Mouse (Mus musculus) neural tube, embryonic 11.5 days (tissue): ENCODE measurements around the gene Dennd1b. TPM values are rescaled to one million over a fixed set of nuclear protein-coding genes. Genes with fewer than 3 reads are reported as not detected.

Experiments used
- ATAC-seq: fragments of 200-750 bp; cut with Nextera tagmentation; 2 replicates; pipeline ENCODE4 v1.8.0; 2017; ENCODE audit warnings: moderate number of reproducible peaks, mild to moderate bottlenecking, moderate TSS enrichment, moderate library complexity; ENCODE audit not compliant: insufficient read depth, low FRiP score, low TSS enrichment
- DNase-seq: peaks from one replicate; pipeline ENCODE4 v3.0.0-alpha.2; 2015; ENCODE audit warnings: low spot score
- H3K27ac ChIP-seq: fragments of 300-500 bp; sonication (generic); 2 replicates; pipeline ENCODE4 v1.5.1; 2014; ENCODE audit warnings: low read depth, mild to moderate bottlenecking, low read length
- H3K27me3 ChIP-seq: fragments of 300-500 bp; sonication (generic); 2 replicates; pipeline ENCODE4 v1.6.1; 2014; ENCODE audit warnings: mild to moderate bottlenecking, low read length, mixed read lengths; ENCODE audit not compliant: control insufficient read depth, insufficient read depth
- H3K36me3 ChIP-seq: fragments of 300-500 bp; sonication (generic); 2 replicates; pipeline ENCODE4 v1.6.1; 2014; ENCODE audit warnings: mild to moderate bottlenecking, low read length, moderate library complexity, mixed read lengths; ENCODE audit not compliant: control insufficient read depth, insufficient read depth
- H3K4me1 ChIP-seq: fragments of 300-500 bp; sonication (generic); 2 replicates; pipeline ENCODE4 v1.6.1; 2014; ENCODE audit warnings: low read length, mixed read lengths; ENCODE audit not compliant: control insufficient read depth, insufficient read depth
- H3K4me2 ChIP-seq: fragments of 300-500 bp; sonication (generic); 2 replicates; pipeline ENCODE4 v1.6.1; 2014; ENCODE audit warnings: low read depth, mild to moderate bottlenecking, moderate library complexity
- H3K4me3 ChIP-seq: fragments of 300-500 bp; sonication (generic); 2 replicates; pipeline ENCODE4 v1.5.1; 2014; ENCODE audit warnings: low read depth, low read length
- H3K9ac ChIP-seq: fragments of 300-500 bp; sonication (generic); 2 replicates; pipeline ENCODE4 v1.6.1; 2014; ENCODE audit warnings: mild to moderate bottlenecking, low read length
- H3K9me3 ChIP-seq: fragments of 300-500 bp; sonication (generic); 2 replicates; pipeline ENCODE4 v1.6.1; 2016; ENCODE audit warnings: low read length; ENCODE audit not compliant: control insufficient read depth
- WGBS: fragments of 180-500 bp; shearing (Covaris S2); extraction: QIAGEN DNeasy Blood & Tissue Kit; methylation state at CpG from one replicate; pipeline ENCODE4 v1.1.7; 2014; 5-methylcytosine and 5-hydroxymethylcytosine counted together
- polyA plus RNA-seq: library from polyadenylated mRNA; unstranded; fragments of >200 nt; fragmentation: Nextera tagmentation; extraction: Ambion mirVana; gene quantifications from 2 replicates; pipeline ENCODE4 v1.2.1, GENCODE M21; 2014

Gene Dennd1b
- polyA plus RNA-seq, 1 experiment from 2014 or later: 10.6 TPM

GRCm38 (mm10) chr1:139091701-139092100 lies 128.5 kb downstream of the Dennd1b start:
- 90% methylated on average over 6 of the region's 6 CpGs for WGBS
- H3K9ac ChIP-seq: no peak overlapping the region
- H3K4me1 ChIP-seq: no peaks in the 10 kb centered on the region
- no peak for DNase-seq
- H3K4me2 ChIP-seq: no peak overlapping the region
- H3K9me3 ChIP-seq: no peaks in the 10 kb centered on the region
- no peak for ATAC-seq
- no peak overlapping the region for H3K27ac ChIP-seq
- H3K36me3 ChIP-seq: no peaks in the 10 kb centered on the region
- H3K27me3 ChIP-seq: no peaks in the 10 kb centered on the region
- no peak overlapping the region for H3K4me3 ChIP-seq

- 85% methylated on average over 10 of the region's 10 CpGs for WGBS
- no peaks in the 10 kb centered on the region for H3K27me3 ChIP-seq
- no peak overlapping the region for H3K4me3 ChIP-seq
- DNase-seq: no peak
- no peak overlapping the region for H3K9ac ChIP-seq
- H3K4me2 ChIP-seq: no peak overlapping the region
- no peak overlapping the region for H3K27ac ChIP-seq
- H3K36me3 ChIP-seq: no peaks in the 10 kb centered on the region
- no peak for ATAC-seq
- no peaks in the 10 kb centered on the region for H3K9me3 ChIP-seq
- no peaks in the 10 kb centered on the region for H3K4me1 ChIP-seq
Observed at GRCm38 (mm10) chr1:139092144-139092543, 128.9 kb downstream of the Dennd1b start.

- DNase-seq (no peak), ATAC-seq (no peak)
- WGBS: 56% methylated on average over 4 of the region's 4 CpGs
Observed at GRCm38 (mm10) chr1:139092722-139093121, 129.5 kb downstream of the Dennd1b start.

GRCm38 (mm10) chr1:139096369-139096768 lies 133.1 kb downstream of the Dennd1b start:
- no peaks in the 10 kb centered on the region for H3K9me3 ChIP-seq
- no peaks in the 10 kb centered on the region for H3K36me3 ChIP-seq
- no peaks in the 10 kb centered on the region for H3K4me1 ChIP-seq
- no peak for DNase-seq
- no peak overlapping the region for H3K27ac ChIP-seq
- WGBS: 91% methylated on average over 6 of the region's 6 CpGs
- H3K9ac ChIP-seq: no peak overlapping the region
- H3K4me3 ChIP-seq: no peak overlapping the region
- no peak for ATAC-seq
- no peaks in the 10 kb centered on the region for H3K27me3 ChIP-seq
- H3K4me2 ChIP-seq: no peak overlapping the region

More at GRCm38 (mm10) chr1:139092722-139093121, 129.5 kb downstream of the Dennd1b start:
- Histone ChIP-seq H3K4me1 (no peaks in the 10 kb centered on the region), H3K9ac (no peak overlapping the region), H3K27me3 (no peaks in the 10 kb centered on the region), H3K4me3 (no peak overlapping the region), H3K27ac (no peak overlapping the region), H3K36me3 (no peaks in the 10 kb centered on the region), H3K4me2 (no peak overlapping the region), H3K9me3 (no peaks in the 10 kb centered on the region)

GRCm38 (mm10) chr1:139098088-139098487 lies 134.9 kb downstream of the Dennd1b start:
- Histone ChIP-seq H3K9me3 (no peaks in the 10 kb centered on the region), H3K27ac (no peak overlapping the region), H3K4me3 (no peak overlapping the region), H3K27me3 (no peaks in the 10 kb centered on the region), H3K36me3 (no peaks in the 10 kb centered on the region), H3K4me2 (no peak overlapping the region), H3K4me1 (no peaks in the 10 kb centered on the region), H3K9ac (no peak overlapping the region)
- WGBS: 77% methylated on average over 4 of the region's 4 CpGs
- no peak for DNase-seq
- ATAC-seq: no peak

- Histone ChIP-seq H3K9ac (no peak overlapping the region), H3K36me3 (no peaks in the 10 kb centered on the region), H3K4me3 (no peak overlapping the region), H3K27me3 (no peaks in the 10 kb centered on the region), H3K9me3 (no peaks in the 10 kb centered on the region), H3K4me2 (no peak overlapping the region), H3K27ac (no peak overlapping the region), H3K4me1 (no peaks in the 10 kb centered on the region)
- ATAC-seq (no peak), DNase-seq (no peak)
- WGBS: 87% methylated on average over 9 of the region's 9 CpGs
Observed at GRCm38 (mm10) chr1:139101725-139102124, 138.5 kb downstream of the Dennd1b start.

GRCm38 (mm10) chr1:139108251-139108650 lies 145.0 kb downstream of the Dennd1b start:
- Histone ChIP-seq H3K4me1 (no peaks in the 10 kb centered on the region), H3K4me3 (no peak overlapping the region), H3K9ac (no peak overlapping the region), H3K4me2 (no peak overlapping the region), H3K27ac (no peak overlapping the region), H3K9me3 (no peaks in the 10 kb centered on the region), H3K27me3 (no peaks in the 10 kb centered on the region), H3K36me3 (no peaks in the 10 kb centered on the region)
- WGBS: 89% methylated on average over 2 of the region's 2 CpGs
- DNase-seq: no peak
- ATAC-seq: no peak

GRCm38 (mm10) chr1:139122626-139123025 lies 159.4 kb downstream of the Dennd1b start:
- Histone ChIP-seq H3K27me3 (no peaks in the 10 kb centered on the region), H3K27ac (no peak overlapping the region), H3K4me3 (no peak overlapping the region), H3K4me2 (no peak overlapping the region), H3K36me3 (no peaks in the 10 kb centered on the region), H3K9ac (no peak overlapping the region), H3K4me1 (no peaks in the 10 kb centered on the region), H3K9me3 (no peaks in the 10 kb centered on the region)
- WGBS: 96% methylated on average over 5 of the region's 8 CpGs
- DNase-seq: no peak
- no peak for ATAC-seq

- ATAC-seq (no peak), DNase-seq (no peak)
- 67% methylated on average over 1 of the region's 1 CpGs for WGBS
- no peak overlapping the region for H3K27ac ChIP-seq
- H3K36me3 ChIP-seq: no peaks in the 10 kb centered on the region
- no peaks in the 10 kb centered on the region for H3K4me1 ChIP-seq
- H3K4me2 ChIP-seq: no peak overlapping the region
- H3K9ac ChIP-seq: no peak overlapping the region
- H3K9me3 ChIP-seq: no peaks in the 10 kb centered on the region
- no peaks in the 10 kb centered on the region for H3K27me3 ChIP-seq
- no peak overlapping the region for H3K4me3 ChIP-seq
Observed at GRCm38 (mm10) chr1:139139644-139140043, 176.4 kb downstream of the Dennd1b start.
